Mouse (Mus musculus): ENCODE results near the gene Trim41. TPM values are rescaled to one million over a fixed set of nuclear protein-coding genes. Genes with fewer than 3 reads are reported as not detected.
A peak's percentile ranks its signal among the peaks of the same experiment; 100 is the strongest.

Trim41 gene
- polyA plus RNA-seq, 1 experiment from 2014 or later: 3.2 TPM

- Histone ChIP-seq H3K9ac (peak overlapping the region; percentile 77), H3K27ac (replicated peaks) (0 out of 2 replicates have a peak overlapping the region, but pooled peaks have one; percentile 32), H3K9me3 (no peaks in the 10 kb centered on the region), H3K4me3 (peak overlapping the region; percentile 53), H3K36me3 (no peaks in the 10 kb centered on the region), H3K27me3 (replicated peaks) (no peaks in the 10 kb centered on the region), H3K4me2 (peak overlapping the region; percentile 75), H3K4me1 (peaks cover 14% of the 10 kb centered on the region)
- no peak for ATAC-seq (ENCODE audit: extremely low read depth, insufficient number of reproducible peaks, low FRiP score, low TSS enrichment)
- WGBS: 9% methylated on average over 16 of the region's 16 CpGs
These were observed 28.7 kb downstream of the Trim41 start for GRCm38 (mm10) chr11:48788311-48789089.

GRCm38 (mm10) chr11:48787455-48788211, 29.5 kb downstream of the Trim41 start:
- no peak; the same call in 1 of the 2 replicates for ATAC-seq (ENCODE audit: extremely low read depth, insufficient number of reproducible peaks, low FRiP score, low TSS enrichment)
- 45% methylated on average over 10 of the region's 10 CpGs for WGBS
- H3K9ac ChIP-seq: peak overlapping the region; percentile 77

GRCm38 (mm10) chr11:48782243-48782642, 34.9 kb downstream of the Trim41 start:
- no peak for ATAC-seq (ENCODE audit: extremely low read depth, insufficient number of reproducible peaks, low FRiP score, low TSS enrichment)
- H3K36me3 ChIP-seq: no peaks in the 10 kb centered on the region
- H3K4me1 ChIP-seq: no peaks in the 10 kb centered on the region
- no peak overlapping the region for H3K27ac ChIP-seq (replicated peaks)
- H3K4me2 ChIP-seq: no peak overlapping the region
- H3K9me3 ChIP-seq: no peaks in the 10 kb centered on the region
- no peak overlapping the region for H3K4me3 ChIP-seq
- 79% methylated on average over 4 of the region's 4 CpGs for WGBS
- H3K9ac ChIP-seq: no peak overlapping the region
- H3K27me3 ChIP-seq (replicated peaks): no peaks in the 10 kb centered on the region

More at GRCm38 (mm10) chr11:48787455-48788211, 29.5 kb downstream of the Trim41 start:
- Histone ChIP-seq H3K36me3 (no peaks in the 10 kb centered on the region), H3K27ac (replicated peaks) (0 out of 2 replicates have a peak overlapping the region, but pooled peaks have one; percentile 32), H3K9me3 (no peaks in the 10 kb centered on the region), H3K27me3 (replicated peaks) (no peaks in the 10 kb centered on the region), H3K4me1 (peaks cover 14% of the 10 kb centered on the region), H3K4me2 (peak overlapping the region; percentile 75), H3K4me3 (peak overlapping the region; percentile 53)

- 35% methylated on average over 7 of the region's 7 CpGs for WGBS
- no peaks in the 10 kb centered on the region for H3K4me1 ChIP-seq
These were observed 37.7 kb downstream of the Trim41 start for GRCm38 (mm10) chr11:48779450-48779849.

DNA sequence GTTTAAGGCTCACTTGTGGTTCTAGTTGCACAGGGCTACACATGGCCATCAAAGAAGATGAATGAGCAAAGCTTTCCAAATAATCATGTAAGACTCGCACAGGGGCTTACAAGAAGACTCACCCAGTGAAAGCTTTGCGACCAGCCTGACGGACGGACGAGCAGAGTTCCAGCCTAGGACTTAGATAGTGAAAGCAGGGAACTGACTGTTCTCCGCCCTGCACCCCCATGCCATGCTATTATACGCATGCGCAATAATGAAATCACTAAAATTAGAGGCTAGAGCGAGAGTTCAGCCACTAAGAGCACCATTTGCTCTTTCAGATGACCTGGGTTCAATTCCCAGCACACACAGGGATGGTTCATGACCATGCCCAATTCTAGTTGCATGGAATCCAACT, 39.9 kb downstream of the Trim41 start:
- H3K4me1 ChIP-seq: no peaks in the 10 kb centered on the region
- H3K9ac ChIP-seq: no peak overlapping the region
- H3K4me2 ChIP-seq: no peak overlapping the region
- H3K27me3 ChIP-seq (replicated peaks): no peaks in the 10 kb centered on the region
- no peak overlapping the region for H3K4me3 ChIP-seq
- H3K27ac ChIP-seq (replicated peaks): no peak overlapping the region
- 85% methylated on average over 9 of the region's 9 CpGs for WGBS
- no peaks in the 10 kb centered on the region for H3K36me3 ChIP-seq
- H3K9me3 ChIP-seq: no peaks in the 10 kb centered on the region
- no peak for ATAC-seq (ENCODE audit: extremely low read depth, insufficient number of reproducible peaks, low FRiP score, low TSS enrichment)

More at GRCm38 (mm10) chr11:48779450-48779849, 37.7 kb downstream of the Trim41 start:
- no peak overlapping the region for H3K4me3 ChIP-seq
- H3K9ac ChIP-seq: no peak overlapping the region
- no peaks in the 10 kb centered on the region for H3K36me3 ChIP-seq
- H3K9me3 ChIP-seq: no peaks in the 10 kb centered on the region
- no peaks in the 10 kb centered on the region for H3K27me3 ChIP-seq (replicated peaks)
- H3K27ac ChIP-seq (replicated peaks): no peak overlapping the region
- no peak for ATAC-seq (ENCODE audit: extremely low read depth, insufficient number of reproducible peaks, low FRiP score, low TSS enrichment)
- no peak overlapping the region for H3K4me2 ChIP-seq

DNA sequence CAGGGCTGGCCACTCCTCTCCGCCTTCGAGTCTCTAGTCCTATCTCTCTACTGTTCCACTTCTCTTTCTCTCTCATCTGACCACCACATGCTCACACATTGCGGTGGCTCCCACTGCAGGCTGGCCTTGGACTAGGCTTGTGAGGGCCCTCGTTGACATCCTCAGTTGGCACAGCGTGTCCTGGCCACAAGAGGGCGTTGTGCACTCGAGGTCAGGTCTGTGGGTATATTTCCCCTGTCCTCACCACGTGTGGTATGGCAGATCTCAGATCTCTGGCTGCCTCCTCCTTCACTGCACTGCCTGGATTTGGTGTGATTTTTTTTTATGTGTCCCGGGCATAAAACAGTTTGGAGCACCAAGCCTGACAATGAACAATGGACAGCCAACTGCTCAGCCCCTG, 40.5 kb downstream of the Trim41 start:
- 35% methylated on average over 9 of the region's 9 CpGs for WGBS
- Histone ChIP-seq H3K27me3 (replicated peaks) (no peaks in the 10 kb centered on the region), H3K4me2 (no peak overlapping the region)

DNA sequence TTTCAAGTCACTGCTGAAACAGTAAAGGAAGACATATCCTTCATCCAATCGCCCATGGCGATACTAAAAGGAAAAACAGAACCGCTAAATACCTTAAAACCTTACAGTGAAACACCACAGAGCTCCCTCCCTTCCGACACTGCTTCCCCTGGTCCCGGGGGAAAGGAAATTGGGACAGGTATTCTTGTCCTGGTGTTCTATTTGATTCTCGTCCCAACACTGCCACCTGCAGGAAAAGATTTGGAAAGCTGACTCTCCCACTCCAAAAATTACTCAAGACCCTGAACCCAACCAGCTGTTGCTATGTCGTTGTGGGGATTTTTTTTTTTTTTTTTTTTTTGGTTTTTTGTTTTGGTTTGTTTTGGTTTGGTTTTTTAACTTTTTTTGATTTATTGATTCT, 41.7 kb downstream of the Trim41 start:
- no peak overlapping the region for H3K9ac ChIP-seq
- no peak for ATAC-seq (ENCODE audit: extremely low read depth, insufficient number of reproducible peaks, low FRiP score, low TSS enrichment)
- H3K4me3 ChIP-seq: no peak overlapping the region
- H3K36me3 ChIP-seq: no peaks in the 10 kb centered on the region
- no peaks in the 10 kb centered on the region for H3K27me3 ChIP-seq (replicated peaks)
- H3K4me1 ChIP-seq: no peaks in the 10 kb centered on the region
- H3K9me3 ChIP-seq: no peaks in the 10 kb centered on the region
- H3K27ac ChIP-seq (replicated peaks): no peak overlapping the region
- 3% methylated on average over 7 of the region's 7 CpGs for WGBS
- peak overlapping the region; percentile 38 for H3K4me2 ChIP-seq

More for the DNA sequence above, 40.5 kb downstream of the Trim41 start:
- ATAC-seq (ENCODE audit: extremely low read depth, insufficient number of reproducible peaks, low FRiP score, low TSS enrichment): no peak
- Histone ChIP-seq H3K27ac (replicated peaks) (no peak overlapping the region), H3K9me3 (no peaks in the 10 kb centered on the region), H3K9ac (no peak overlapping the region), H3K4me1 (no peaks in the 10 kb centered on the region), H3K4me3 (no peak overlapping the region), H3K36me3 (no peaks in the 10 kb centered on the region)

GRCm38 (mm10) chr11:48774443-48775298, 42.5 kb downstream of the Trim41 start:
- Histone ChIP-seq H3K4me1 (no peaks in the 10 kb centered on the region), H3K9ac (no peak overlapping the region), H3K27ac (replicated peaks) (no peak overlapping the region), H3K36me3 (no peaks in the 10 kb centered on the region), H3K4me2 (peak overlapping the region; percentile 47; the same call in 1 of the 2 replicates), H3K27me3 (replicated peaks) (no peaks in the 10 kb centered on the region), H3K9me3 (no peaks in the 10 kb centered on the region), H3K4me3 (no peak overlapping the region)
- 35% methylated on average over 17 of the region's 17 CpGs for WGBS
- ATAC-seq (ENCODE audit: extremely low read depth, insufficient number of reproducible peaks, low FRiP score, low TSS enrichment): no peak

DNA sequence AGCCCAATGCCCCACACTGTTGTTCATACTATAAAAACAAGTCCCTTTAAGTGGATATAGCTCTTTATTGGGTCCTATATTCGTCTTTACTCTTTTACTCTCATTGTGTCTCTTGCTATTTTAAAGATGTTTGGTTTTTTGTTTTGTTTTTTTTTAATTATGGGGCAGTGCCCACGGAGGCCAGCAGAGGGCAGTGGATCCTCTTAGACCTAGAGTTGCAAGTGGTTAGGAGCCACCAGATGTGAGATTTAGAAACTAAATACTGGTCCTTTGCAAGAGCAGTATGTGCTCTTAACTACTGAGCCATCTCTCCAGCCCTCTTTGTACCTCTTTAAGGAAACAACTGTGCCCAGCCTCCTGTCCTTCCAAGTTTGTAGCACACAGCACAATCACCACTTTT, 45.5 kb downstream of the Trim41 start:
- H3K4me1 ChIP-seq: no peaks in the 10 kb centered on the region
- no peak overlapping the region for H3K27ac ChIP-seq (replicated peaks)
- H3K9me3 ChIP-seq: no peaks in the 10 kb centered on the region
- H3K4me2 ChIP-seq: no peak overlapping the region
- no peak overlapping the region for H3K4me3 ChIP-seq
- no peaks in the 10 kb centered on the region for H3K36me3 ChIP-seq
- whole genome bisulfite sequencing: 9% methylated on average over 2 of the region's 2 CpGs
- H3K27me3 ChIP-seq (replicated peaks): no peaks in the 10 kb centered on the region
- no peak overlapping the region for H3K9ac ChIP-seq
- no peak for ATAC-seq (ENCODE audit: extremely low read depth, insufficient number of reproducible peaks, low FRiP score, low TSS enrichment)

DNA sequence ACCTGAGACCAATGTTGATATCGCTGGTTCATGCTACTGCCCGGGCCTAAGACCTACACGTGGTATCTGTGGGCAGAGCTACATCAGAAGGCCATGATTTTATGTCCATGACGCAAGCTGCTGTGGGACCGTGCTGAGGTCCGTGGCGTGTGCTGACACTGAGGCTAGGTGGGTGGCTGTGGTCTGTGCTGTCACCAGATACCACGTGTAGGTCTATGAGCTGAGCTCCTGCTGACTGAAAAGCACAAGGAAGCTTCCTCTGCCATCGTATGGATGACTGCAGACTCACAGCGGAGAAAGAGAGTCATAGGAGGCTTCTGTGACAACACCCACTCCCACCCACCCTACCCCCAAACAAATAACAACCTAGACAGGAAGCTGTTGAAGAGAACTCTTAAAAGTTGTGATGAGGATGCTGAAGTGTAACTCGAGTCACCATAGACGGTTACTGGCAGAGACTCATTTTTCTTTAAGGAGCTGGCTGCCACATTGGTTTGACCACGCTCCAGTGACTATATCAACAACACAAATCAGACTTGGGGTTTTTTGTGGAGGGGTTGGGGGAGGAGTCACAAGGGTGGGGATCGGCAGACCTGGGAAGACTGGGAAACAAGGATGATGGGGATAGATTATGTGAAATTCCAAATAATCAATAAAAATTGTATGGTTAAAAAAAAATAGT, 49.8 kb downstream of the Trim41 start:
- no peaks in the 10 kb centered on the region for H3K36me3 ChIP-seq
- ATAC-seq (ENCODE audit: extremely low read depth, insufficient number of reproducible peaks, low FRiP score, low TSS enrichment): no peak
- H3K4me1 ChIP-seq: no peaks in the 10 kb centered on the region
- H3K27me3 ChIP-seq (replicated peaks): 0 out of 2 replicates have a peak, but pooled peaks cover 3% of the 10 kb centered on the region
- H3K4me3 ChIP-seq: no peak overlapping the region
- H3K9ac ChIP-seq: no peak overlapping the region
- 77% methylated on average over 14 of the region's 14 CpGs for WGBS
- no peak overlapping the region for H3K27ac ChIP-seq (replicated peaks)
- H3K9me3 ChIP-seq: no peaks in the 10 kb centered on the region
- H3K4me2 ChIP-seq: no peak overlapping the region

Data from heart, embryonic 13.5 days (tissue).